Mouse (Mus musculus) gastrocnemius, adult 18-20 months (tissue): ENCODE results near the gene Olfr961. TPM values are rescaled to one million over a fixed set of nuclear protein-coding genes. Genes with fewer than 3 reads are reported as not detected.

ENCODE experiments used
- DNase-seq: peaks from one replicate; pipeline ENCODE4 v3.0.0; 2021; ENCODE audit warnings: low spot score
- long read RNA-seq, 2 experiments: library from polyadenylated mRNA; stranded (forward); transcript quantifications; one replicate each; pipeline ENCODE4 v2.0.0; 2021
- total RNA-seq, 2 experiments: library from RNA; stranded (reverse); gene quantifications; 2 replicates each; pipeline ENCODE4 v1.2.3; 2021

The Olfr961 gene
- not detected for total RNA-seq
- long read RNA-seq, experiment 1, result 0 reads
- long read RNA-seq, experiment 2, result 0 reads

GRCm38 (mm10) chr9:39644785-39645184 is at the start of gene Olfr961:
Gene Olfr961, plus strand, starts transcription at chr9:39645085.
- no peak for DNase-seq

GRCm38 (mm10) chr9:39602536-39603332 is 42.2 kb upstream of the Olfr961 start:
- no peak for DNase-seq

GRCm38 (mm10) chr9:39603333-39603845 is 41.5 kb upstream of the Olfr961 start:
- no peak for DNase-seq

GRCm38 (mm10) chr9:39603999-39604453 is 40.9 kb upstream of the Olfr961 start, which contains the start of gene AW551984:
Gene AW551984, minus strand, starts transcription at chr9:39604403.
- no peak for DNase-seq

- DNase-seq, result no peak
Measured at GRCm38 (mm10) chr9:39608497-39608896, 36.4 kb upstream of the Olfr961 start.

- DNase-seq, result no peak
Measured at GRCm38 (mm10) chr9:39610355-39610754, 34.5 kb upstream of the Olfr961 start, which contains the start of gene Olfr148. Gene Olfr148, plus strand, starts transcription at chr9:39610655.

GRCm38 (mm10) chr9:39611953-39612352 is 32.9 kb upstream of the Olfr961 start:
- no peak for DNase-seq

- no peak for DNase-seq
Measured at GRCm38 (mm10) chr9:39621073-39621472, 23.8 kb upstream of the Olfr961 start, which contains the start of gene Olfr960. Gene Olfr960, plus strand, starts transcription at chr9:39621373.

- no peak for DNase-seq
Measured at GRCm38 (mm10) chr9:39623783-39624182, 21.1 kb upstream of the Olfr961 start.

- no peak for DNase-seq
Measured at GRCm38 (mm10) chr9:39624711-39625110, 20.2 kb upstream of the Olfr961 start.

- no peak for DNase-seq
Measured at GRCm38 (mm10) chr9:39629069-39629468, 15.8 kb upstream of the Olfr961 start.

- no peak for DNase-seq
Measured at GRCm38 (mm10) chr9:39633913-39634594, 10.8 kb upstream of the Olfr961 start.

GRCm38 (mm10) chr9:39647382-39647781 is 2.5 kb downstream of the Olfr961 start:
- DNase-seq, result no peak

GRCm38 (mm10) chr9:39654756-39655396 is 10.0 kb downstream of the Olfr961 start:
- no peak for DNase-seq

GRCm38 (mm10) chr9:39666905-39667304 is 22.0 kb downstream of the Olfr961 start, which contains the start of gene Olfr963:
Gene Olfr963, plus strand, starts transcription at chr9:39667205.
- DNase-seq, result no peak

- no peak for DNase-seq
Measured at GRCm38 (mm10) chr9:39669723-39670122, 24.8 kb downstream of the Olfr961 start.

GRCm38 (mm10) chr9:39674820-39675219 is 29.9 kb downstream of the Olfr961 start:
- no peak for DNase-seq

GRCm38 (mm10) chr9:39678557-39678956 is 33.7 kb downstream of the Olfr961 start:
- no peak for DNase-seq

- no peak for DNase-seq
Measured at GRCm38 (mm10) chr9:39679280-39679679, 34.4 kb downstream of the Olfr961 start.
